In the genomic region with DNA sequence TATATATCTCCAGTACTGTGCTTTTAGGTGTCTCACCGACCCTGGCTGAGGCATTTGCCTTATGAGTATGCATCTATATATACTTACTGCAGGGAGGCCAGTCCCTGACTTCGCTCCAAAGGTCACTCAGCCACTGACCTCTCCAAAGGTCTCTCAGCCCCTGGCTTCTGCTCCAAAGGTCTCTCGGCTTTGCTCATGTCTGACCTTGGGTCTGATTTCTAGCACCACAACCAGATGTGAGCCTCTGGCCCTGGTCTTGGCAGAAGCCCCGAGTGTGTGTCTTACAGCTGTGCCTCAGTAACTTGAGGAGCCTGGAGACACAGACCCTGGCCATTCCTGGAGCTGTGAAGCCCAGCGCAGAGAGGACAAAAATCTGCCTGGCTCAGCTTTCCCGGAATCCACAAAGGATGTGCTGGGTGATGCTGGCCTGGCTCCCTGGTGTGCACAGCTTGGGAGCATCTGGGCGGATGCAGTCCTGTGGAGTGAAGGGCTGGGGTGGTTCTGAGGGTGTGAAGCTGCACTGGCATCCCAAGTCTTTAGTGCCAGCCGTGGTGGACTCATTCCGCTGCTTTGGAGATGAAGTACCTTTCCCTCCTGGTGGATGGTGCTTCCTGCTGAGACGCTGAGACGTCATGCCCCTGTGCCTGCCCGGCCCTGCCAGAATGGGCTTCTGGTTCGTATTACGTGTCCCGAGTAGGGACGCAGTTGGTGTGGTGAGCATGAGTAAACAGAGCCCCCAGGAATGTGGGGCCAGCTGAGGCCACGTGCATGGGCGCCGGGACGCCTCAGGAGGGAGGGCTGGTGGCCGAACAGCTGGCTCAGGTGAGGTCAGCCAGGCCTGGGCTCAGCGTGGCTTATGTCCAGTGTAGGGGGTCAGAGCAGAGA, we compare ENCODE assay signal across 9 mouse cellular contexts. TPM values are rescaled to one million over a fixed set of nuclear protein-coding genes. Genes with fewer than 3 reads are reported as not detected.
A peak's percentile ranks its signal among the peaks of the same experiment; 100 is the strongest.
DNase-seq lines count a peak whose midpoint lies in the region; ATAC-seq lines count a peak whose summit lies in the region.
"Had no signal": no experiment of that assay in that cellular context is flagged by ENCODE, and none has a peak within 500 bp of the region (broad histone marks: within the 10 kb centered on the region; RNA-seq: fewer than 3 reads in every experiment).

No protein-coding gene starts in this region.

- 0 out of 2 replicates have a peak, but pooled peaks have one; percentile 4 for ATAC-seq in forebrain, embryonic 12.5 days (ENCODE audit: low FRiP score)
- no peak for ATAC-seq in forebrain, embryonic 15.5 days (replicated peaks)
- peak; percentile 18; the same call in 1 of the 2 replicates for ATAC-seq in lung, embryonic 16.5 days (ENCODE audit: low read depth)
- no peak for ATAC-seq in neural tube, embryonic 13.5 days (ENCODE audit: low read depth)
- ATAC-seq in hindbrain, embryonic 11.5 days (ENCODE audit: low FRiP score): no peak

- H3K4me2 ChIP-seq in forebrain, embryonic 12.5 days: peak overlapping the region; percentile 51; the same call in 1 of the 2 replicates
- H3K4me2 ChIP-seq in forebrain, embryonic 15.5 days (replicated peaks): no peak overlapping the region
- peak overlapping the region; percentile 56 for H3K4me2 ChIP-seq in lung, embryonic 16.5 days (ENCODE audit: low read depth, low read length)
- no peak overlapping the region for H3K4me2 ChIP-seq in neural tube, embryonic 13.5 days
- no peak overlapping the region for H3K4me2 ChIP-seq in hindbrain, embryonic 11.5 days (replicated peaks; ENCODE audit: low read depth, low read length)

- H3K36me3 ChIP-seq in forebrain, embryonic 12.5 days (replicated peaks): no peaks in the 10 kb centered on the region
- no peaks in the 10 kb centered on the region for H3K36me3 ChIP-seq in forebrain, embryonic 15.5 days
- no peaks in the 10 kb centered on the region for H3K36me3 ChIP-seq in lung, embryonic 16.5 days (ENCODE audit: control insufficient read depth, insufficient read depth, low read length)
- H3K36me3 ChIP-seq in neural tube, embryonic 13.5 days: no peaks in the 10 kb centered on the region
- no peaks in the 10 kb centered on the region for H3K36me3 ChIP-seq in hindbrain, embryonic 11.5 days (ENCODE audit: control insufficient read depth, insufficient read depth, low read length)

- no peaks in the 10 kb centered on the region for H3K9me3 ChIP-seq in forebrain, embryonic 12.5 days
- H3K9me3 ChIP-seq in forebrain, embryonic 15.5 days: no peaks in the 10 kb centered on the region
- H3K9me3 ChIP-seq in lung, embryonic 16.5 days (ENCODE audit: control insufficient read depth, low read length): no peaks in the 10 kb centered on the region
- H3K9me3 ChIP-seq in neural tube, embryonic 13.5 days: no peaks in the 10 kb centered on the region
- H3K9me3 ChIP-seq in hindbrain, embryonic 11.5 days (ENCODE audit: control insufficient read depth, low read length): no peaks in the 10 kb centered on the region

- no peak overlapping the region for H3K4me3 ChIP-seq in forebrain, embryonic 12.5 days (replicated peaks)
- H3K4me3 ChIP-seq in forebrain, embryonic 15.5 days: no peak overlapping the region
- H3K4me3 ChIP-seq in lung, embryonic 16.5 days (ENCODE audit: low read length): no peak overlapping the region
- H3K4me3 ChIP-seq in neural tube, embryonic 13.5 days: no peak overlapping the region
- no peak overlapping the region for H3K4me3 ChIP-seq in hindbrain, embryonic 11.5 days (ENCODE audit: low read depth, low read length)
- H3K4me3 ChIP-seq: left cerebral cortex, adult 2 months had no signal

- intact Hi-C loops in heart, postnatal 10 days (cut with DNase I): no loop called here

- peaks cover 30% of the 10 kb centered on the region for H3K4me1 ChIP-seq in forebrain, embryonic 12.5 days
- H3K4me1 ChIP-seq in forebrain, embryonic 15.5 days: peaks cover 7% of the 10 kb centered on the region; the same call in 1 of the 2 replicates
- H3K4me1 ChIP-seq in lung, embryonic 16.5 days (replicated peaks; ENCODE audit: control insufficient read depth, insufficient read depth, low read length): peaks cover 6% of the 10 kb centered on the region
- peaks cover 36% of the 10 kb centered on the region for H3K4me1 ChIP-seq in neural tube, embryonic 13.5 days (replicated peaks)
- peaks cover 5% of the 10 kb centered on the region; the same call in 1 of the 2 replicates for H3K4me1 ChIP-seq in hindbrain, embryonic 11.5 days (replicated peaks; ENCODE audit: control insufficient read depth, insufficient read depth, low read length)

- no peaks in the 10 kb centered on the region for H3K27me3 ChIP-seq in forebrain, embryonic 12.5 days
- H3K27me3 ChIP-seq in forebrain, embryonic 15.5 days: no peaks in the 10 kb centered on the region
- no peaks in the 10 kb centered on the region for H3K27me3 ChIP-seq in lung, embryonic 16.5 days (ENCODE audit: control insufficient read depth, insufficient read depth, low read depth, low read length)
- no peaks in the 10 kb centered on the region for H3K27me3 ChIP-seq in neural tube, embryonic 13.5 days
- H3K27me3 ChIP-seq in hindbrain, embryonic 11.5 days (ENCODE audit: control insufficient read depth, insufficient read depth, low read length): no peaks in the 10 kb centered on the region

- no peak overlapping the region for H3K27ac ChIP-seq in forebrain, embryonic 12.5 days
- H3K27ac ChIP-seq in forebrain, embryonic 15.5 days (replicated peaks): no peak overlapping the region
- H3K27ac ChIP-seq in lung, embryonic 16.5 days (ENCODE audit: low read length): no peak overlapping the region
- H3K27ac ChIP-seq in neural tube, embryonic 13.5 days (replicated peaks): no peak overlapping the region
- H3K27ac ChIP-seq in hindbrain, embryonic 11.5 days (ENCODE audit: low read depth, low read length): no peak overlapping the region
- H3K27ac ChIP-seq: left cerebral cortex, adult 2 months had no signal

- no peak overlapping the region for H3K9ac ChIP-seq in forebrain, embryonic 12.5 days
- no peak overlapping the region for H3K9ac ChIP-seq in forebrain, embryonic 15.5 days (replicated peaks)
- H3K9ac ChIP-seq in lung, embryonic 16.5 days (ENCODE audit: low read length): no peak overlapping the region
- 0 out of 2 replicates have a peak overlapping the region, but pooled peaks have one; percentile 34 for H3K9ac ChIP-seq in neural tube, embryonic 13.5 days
- H3K9ac ChIP-seq in hindbrain, embryonic 11.5 days (ENCODE audit: low read depth, low read length): no peak overlapping the region

- no peak for DNase-seq in lung, postnatal 36 days
- DNase-seq in heart, postnatal 10 days: peak; percentile 31 to 37
- DNase-seq in hindbrain, embryonic 11.5 days (ENCODE audit: low spot score): no peak
- no peak for DNase-seq in left cerebral cortex, adult 18-20 months (ENCODE audit: low spot score in 2 of 2)

- 39% methylated on average over 22 of the region's 22 CpGs for WGBS in forebrain, embryonic 12.5 days
- 50% methylated on average over 22 of the region's 22 CpGs for WGBS in forebrain, embryonic 15.5 days
- whole genome bisulfite sequencing in lung, embryonic 16.5 days: 34% methylated on average over 22 of the region's 22 CpGs
- 41% methylated on average over 22 of the region's 22 CpGs for WGBS in neural tube, embryonic 13.5 days
- WGBS in hindbrain, embryonic 11.5 days: 35% methylated on average over 22 of the region's 22 CpGs

RNA-seq across cellular contexts. Expression of a gene that starts 54.0 kb away (rescaled TPM):
- 0.64 and 1.2 TPM in 2 replicates for polyA plus RNA-seq in forebrain, embryonic 12.5 days (2016; fragmentation: Nextera tagmentation; extraction: Ambion mirVana)
- polyA plus RNA-seq in forebrain, embryonic 15.5 days (2015; fragmentation: Nextera tagmentation; extraction: Ambion mirVana): 0.60 and 0.63 TPM in 2 replicates
- polyA plus RNA-seq in lung, embryonic 16.5 days (2015; fragmentation: Nextera tagmentation; extraction: Ambion mirVana): 25.4 and 26.0 TPM in 2 replicates
- 1 to 10 TPM in 1 of 2 experiments, under 1 TPM in 1; 0.77 to 1.4 TPM for total RNA-seq in heart, postnatal 10 days (2021)
- 1.1 and 1.2 TPM in 2 replicates for polyA plus RNA-seq in neural tube, embryonic 13.5 days (2015; fragmentation: Nextera tagmentation; extraction: Ambion mirVana)
- 2.5 and 2.9 TPM in 2 replicates for polyA plus RNA-seq in hindbrain, embryonic 11.5 days (2014; fragmentation: Nextera tagmentation; extraction: Ambion mirVana)
- total RNA-seq in left cerebral cortex, adult 18-20 months (2021): 1 to 10 TPM; 1.2 TPM

Comparison
In these comparisons a context has a peak if more than half of its experiments do, and no peak if none do; other contexts are left out.
1. ATAC-seq: peak in forebrain, embryonic 12.5 days (single experiment) and lung, embryonic 16.5 days (single experiment); none in forebrain, embryonic 15.5 days (single experiment), neural tube, embryonic 13.5 days (single experiment) and hindbrain, embryonic 11.5 days (single experiment).
2. H3K4me2 ChIP-seq: peak in forebrain, embryonic 12.5 days (single experiment) and lung, embryonic 16.5 days (single experiment); none in forebrain, embryonic 15.5 days (single experiment), neural tube, embryonic 13.5 days (single experiment) and hindbrain, embryonic 11.5 days (single experiment).
3. DNase-seq: peak in heart, postnatal 10 days (2 of 2); none in lung, postnatal 36 days (single experiment), hindbrain, embryonic 11.5 days (single experiment) and left cerebral cortex, adult 18-20 months (0 of 2).